Mouse (Mus musculus) urinary bladder, postnatal 36 days (tissue): ENCODE measurements around the gene Rcbtb2.

Experiments
- DNase-seq, 2 experiments: peaks; one replicate each; pipeline ENCODE4 v3.0.0; 2022; ENCODE audit warnings: low spot score in 2 of 2, mixed read lengths in 1 of 2

Rcbtb2 gene

DNA sequence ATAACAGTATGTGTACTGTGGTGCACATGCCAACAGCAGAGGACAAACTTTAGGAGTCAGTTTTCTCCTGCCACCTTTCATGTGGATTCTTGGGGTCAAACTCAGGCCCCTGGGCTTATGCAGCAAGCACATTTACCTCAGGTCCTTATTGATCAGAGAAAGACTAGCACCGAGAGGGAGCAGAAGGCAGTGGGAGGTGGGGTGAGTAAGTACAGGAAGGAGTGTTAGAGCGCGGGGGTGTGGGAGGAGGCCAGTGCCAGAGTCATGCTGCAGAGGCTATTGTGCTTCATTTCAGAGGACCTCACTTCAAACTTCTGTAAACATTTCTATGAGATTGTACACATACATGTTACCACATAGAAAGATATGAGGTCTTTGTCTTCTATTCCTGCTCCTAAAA lies 78.6 kb downstream of the Rcbtb2 start:
- no peak for DNase-seq

- DNase-seq = no peak
Measured at GRCm38 (mm10) chr14:73204016-73204415, 81.2 kb downstream of the Rcbtb2 start.

- peak in 1 of 2 experiments; percentile 47 for DNase-seq
Measured at GRCm38 (mm10) chr14:73209262-73209661, 86.4 kb downstream of the Rcbtb2 start.

DNA sequence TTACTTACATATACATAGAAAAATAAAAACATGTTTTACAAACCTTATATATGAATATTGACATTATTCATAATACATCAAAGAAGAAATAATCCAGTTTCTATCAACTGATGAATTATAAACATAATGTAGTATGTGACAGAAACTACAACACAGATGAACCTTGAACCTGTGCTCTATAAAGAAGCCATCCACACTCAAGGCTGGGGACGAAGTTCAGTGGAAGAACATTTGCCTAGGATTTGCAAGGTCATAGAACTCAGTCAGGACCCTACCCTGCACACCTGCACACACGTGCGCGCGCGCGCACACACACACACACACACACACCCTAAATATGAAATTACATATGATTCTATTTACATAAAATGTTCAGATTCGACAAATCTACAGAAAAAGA lies 87.4 kb downstream of the Rcbtb2 start:
- DNase-seq = no peak

DNA sequence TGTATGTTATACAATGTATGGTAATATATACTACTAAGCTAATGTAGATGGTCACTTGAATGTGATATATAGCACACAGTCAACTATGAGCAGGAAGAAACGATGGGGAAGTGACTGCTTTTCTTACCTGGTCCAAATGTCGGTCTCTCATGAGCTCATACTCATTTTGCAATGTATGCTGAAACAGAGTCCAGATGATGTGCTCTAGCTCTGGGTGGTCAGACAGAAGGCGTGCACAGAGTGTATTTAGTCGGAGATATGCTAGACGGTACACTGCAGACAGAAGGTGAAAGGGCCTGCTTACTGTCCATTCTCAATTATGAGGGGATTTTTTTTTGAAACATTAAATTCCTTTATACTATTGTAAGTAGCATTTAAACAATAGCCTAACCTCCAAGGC lies 88.6 kb downstream of the Rcbtb2 start:
- DNase-seq = no peak

DNA sequence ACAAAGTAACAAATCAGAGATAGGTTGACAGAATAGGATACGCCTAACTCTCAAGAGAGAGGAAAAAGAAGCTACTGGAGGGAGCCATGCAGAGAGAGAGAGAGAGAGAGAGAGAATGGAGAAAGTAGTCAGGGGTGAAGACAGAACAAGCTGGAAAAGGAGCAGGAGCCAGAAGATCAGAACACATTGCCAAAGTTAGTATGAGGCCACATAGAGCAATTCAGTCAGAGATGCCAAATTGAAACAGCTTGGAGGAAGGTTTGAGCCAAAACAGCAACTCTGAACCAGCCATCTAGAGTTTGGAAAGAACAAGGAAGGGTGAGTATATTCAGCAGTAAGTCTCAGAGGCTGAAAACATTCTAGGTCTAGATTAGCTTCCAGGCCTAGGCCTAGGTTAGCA lies 94.2 kb downstream of the Rcbtb2 start:
- DNase-seq = no peak

DNA sequence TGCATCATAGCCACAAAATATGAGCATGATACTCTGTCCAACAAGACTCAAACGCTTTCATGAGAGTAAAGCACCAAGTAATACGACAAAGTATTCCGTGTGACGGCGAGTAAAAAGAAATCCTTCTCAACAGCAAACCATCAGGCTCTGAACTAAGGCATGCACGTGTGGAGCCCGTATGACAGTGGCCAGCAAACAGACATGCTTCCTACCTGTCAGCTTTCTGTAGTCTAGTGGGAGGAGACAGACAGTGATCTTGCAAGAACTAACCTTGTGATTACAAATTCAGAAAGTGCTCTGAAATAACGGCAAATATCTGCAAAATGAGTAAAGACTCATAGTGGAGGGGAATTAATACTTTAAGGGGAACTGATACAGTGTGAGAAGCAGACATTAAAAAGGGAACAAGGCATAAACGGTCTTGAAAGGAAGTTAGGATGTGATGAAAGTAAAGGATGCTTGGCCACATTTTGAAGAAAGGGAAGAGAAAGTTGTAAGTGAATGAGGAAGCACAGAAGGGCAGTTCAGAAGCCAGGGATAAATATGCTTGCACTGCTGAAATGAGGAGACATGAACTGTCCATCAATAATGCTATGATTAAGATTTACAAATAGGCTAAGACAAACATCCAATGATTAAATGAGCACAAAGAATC lies 99.6 kb downstream of the Rcbtb2 start:
- no peak for DNase-seq

DNA sequence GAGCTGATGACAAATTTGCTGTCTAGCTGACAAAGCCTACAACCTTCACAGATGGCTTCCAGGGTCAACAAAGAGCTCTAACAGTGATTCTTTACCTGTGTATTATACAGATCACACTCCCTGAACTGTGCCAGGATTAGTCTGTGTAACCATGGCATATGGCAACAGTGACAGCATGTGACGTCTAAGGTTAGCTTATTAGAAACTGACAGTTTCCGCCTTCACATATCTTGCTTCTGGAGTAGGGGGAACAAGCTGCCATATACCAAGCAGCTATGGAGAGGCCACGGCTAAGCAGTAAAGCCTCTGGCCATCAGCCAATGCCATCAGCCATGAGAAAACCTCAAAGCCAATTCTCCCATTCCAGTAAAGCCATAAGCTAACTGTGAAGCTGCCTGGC lies 103.5 kb downstream of the Rcbtb2 start:
- DNase-seq = no peak

- DNase-seq = no peak
Measured at GRCm38 (mm10) chr14:73226849-73227248, 104.0 kb downstream of the Rcbtb2 start.

GRCm38 (mm10) chr14:73231286-73231982 lies 108.6 kb downstream of the Rcbtb2 start:
- no peak for DNase-seq

GRCm38 (mm10) chr14:73234468-73235031 lies 111.7 kb downstream of the Rcbtb2 start:
- DNase-seq = no peak

- DNase-seq = peak; percentile 54 to 63
Measured at GRCm38 (mm10) chr14:73237848-73238321, 115.0 kb downstream of the Rcbtb2 start, which contains the start of gene Lpar6. Gene Lpar6 (plus strand): TSS chr14:73237895.

GRCm38 (mm10) chr14:73238498-73239250 lies 115.8 kb downstream of the Rcbtb2 start:
- DNase-seq = peak; percentile 37 to 38

GRCm38 (mm10) chr14:73239291-73239690 lies 116.5 kb downstream of the Rcbtb2 start:
- DNase-seq = no peak

DNA sequence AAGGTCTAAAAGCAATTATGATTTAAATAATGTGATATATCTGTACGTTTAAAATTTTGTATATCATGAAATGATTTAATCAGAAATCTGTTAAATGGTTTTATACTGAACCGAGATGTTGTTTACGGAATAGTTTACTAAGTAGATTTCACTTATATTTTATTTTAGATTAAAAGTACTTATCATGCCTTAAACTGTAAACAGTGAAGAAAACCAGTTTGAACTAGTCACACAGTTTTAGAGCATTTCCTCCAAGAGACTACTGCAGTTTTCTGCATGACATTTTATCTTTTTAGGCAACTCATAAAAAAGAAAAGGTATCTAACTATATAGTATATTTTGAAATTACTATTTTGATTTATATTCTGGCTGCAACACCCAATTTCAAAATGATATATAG lies 117.0 kb downstream of the Rcbtb2 start:
- no peak for DNase-seq

GRCm38 (mm10) chr14:73244061-73244597 lies 121.3 kb downstream of the Rcbtb2 start:
- no peak for DNase-seq

DNA sequence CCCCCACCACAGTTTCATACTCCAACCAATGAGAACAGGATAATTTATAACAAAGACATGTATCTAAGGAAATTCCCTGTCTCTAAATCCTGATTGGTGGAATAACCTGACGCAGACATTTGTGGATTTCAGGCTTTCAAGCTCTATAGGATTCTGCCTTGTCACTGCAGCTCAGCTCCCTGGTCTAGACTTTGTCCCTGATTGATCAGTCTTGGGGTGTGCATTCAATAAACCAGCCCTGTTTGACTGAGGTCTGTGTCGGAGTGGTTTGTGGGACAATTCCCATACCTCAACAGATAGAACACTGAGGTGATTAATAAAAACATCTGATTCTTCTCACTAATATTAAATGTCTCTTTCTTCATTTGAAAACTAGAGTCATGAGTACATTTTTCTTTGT lies 127.2 kb downstream of the Rcbtb2 start:
- no peak for DNase-seq

- DNase-seq = no peak
Measured at GRCm38 (mm10) chr14:73252276-73252675, 129.4 kb downstream of the Rcbtb2 start.

GRCm38 (mm10) chr14:73253453-73254251 lies 130.8 kb downstream of the Rcbtb2 start:
- peak in 1 of 2 experiments; percentile 31 for DNase-seq

- no peak for DNase-seq
Measured at GRCm38 (mm10) chr14:73254412-73254811, 131.6 kb downstream of the Rcbtb2 start.

GRCm38 (mm10) chr14:73255426-73255970 lies 132.7 kb downstream of the Rcbtb2 start:
- DNase-seq = no peak
